Mouse (Mus musculus): Measurements from ENCODE around the gene Tnr. TPM values are rescaled to one million over a fixed set of nuclear protein-coding genes. Genes with fewer than 3 reads are reported as not detected.

Tnr gene
- total and polyA plus RNA-seq, 3 experiments, result 0.01 TPM; not detected in 2

DNA sequence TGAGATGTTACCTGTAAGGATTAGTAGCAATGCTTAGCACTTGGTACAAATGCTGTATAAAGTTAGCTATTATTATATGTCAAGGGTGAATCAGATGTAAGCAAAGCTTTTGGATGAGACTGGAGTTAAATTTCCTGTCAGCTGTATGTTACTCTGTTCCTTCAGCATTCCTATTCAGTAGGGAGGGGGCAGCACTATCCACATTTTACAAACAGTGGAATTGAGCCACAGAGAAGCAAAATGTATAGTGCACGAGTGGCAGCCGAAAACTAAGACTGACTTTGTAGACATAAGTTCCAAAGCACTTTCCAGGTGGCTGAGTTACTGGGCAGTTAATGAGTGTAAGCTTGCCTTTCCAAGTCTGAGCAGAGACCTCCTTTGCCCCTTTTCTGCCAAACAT is 500 bp upstream of the Tnr start:
- Histone ChIP-seq H3K36me3 (ENCODE audit: control insufficient read depth in 1 of 2, insufficient read depth in 2 of 2, low read length in 2 of 2) (no peaks in the 10 kb centered on the region), H3K27me3 (ENCODE audit: control insufficient read depth in 1 of 2, insufficient read depth in 2 of 2, low read length in 2 of 2) (no peaks in the 10 kb centered on the region), H3K9ac (ENCODE audit: control insufficient read depth, low read depth, low read length, poor library complexity, severe bottlenecking) (no peak overlapping the region), H3K79me2 (ENCODE audit: control insufficient read depth, insufficient read depth, low read length, poor library complexity) (no peaks in the 10 kb centered on the region), H3K9me3 (replicated peaks; ENCODE audit: insufficient read depth, low read length) (no peaks in the 10 kb centered on the region), H3K4me3 (ENCODE audit: control insufficient read depth in 1 of 2, insufficient read depth in 1 of 2, low read depth in 2 of 2, low read length in 2 of 2) (no peak overlapping the region), H3K4me1 (ENCODE audit: control insufficient read depth in 1 of 2, insufficient read depth in 2 of 2, low read length in 2 of 2) (no peaks in the 10 kb centered on the region), H3K27ac (ENCODE audit: control insufficient read depth, low read depth, low read length) (no peak overlapping the region)
- DNase-seq (ENCODE audit: low read depth, low spot score), result no peak
- TF ChIP-seq EP300 (IDR thresholded peaks at IDR 0.05; ENCODE audit: low read depth in 1 of 2, low read length in 2 of 2) (no peak), POLR2A (IDR thresholded peaks at IDR 0.05; ENCODE audit: control insufficient read depth in 1 of 2, insufficient read depth in 1 of 2, low read depth in 1 of 2, low read length in 2 of 2, poor library complexity in 1 of 2) (no peak), MAX (IDR thresholded peaks at IDR 0.05; ENCODE audit: low read length) (no peak), TBP (IDR thresholded peaks at IDR 0.05; ENCODE audit: low read depth, low read length) (no peak), POLR2AphosphoS5 (IDR thresholded peaks at IDR 0.05; ENCODE audit: borderline replicate concordance, low read depth, low read length) (no peak)

DNA sequence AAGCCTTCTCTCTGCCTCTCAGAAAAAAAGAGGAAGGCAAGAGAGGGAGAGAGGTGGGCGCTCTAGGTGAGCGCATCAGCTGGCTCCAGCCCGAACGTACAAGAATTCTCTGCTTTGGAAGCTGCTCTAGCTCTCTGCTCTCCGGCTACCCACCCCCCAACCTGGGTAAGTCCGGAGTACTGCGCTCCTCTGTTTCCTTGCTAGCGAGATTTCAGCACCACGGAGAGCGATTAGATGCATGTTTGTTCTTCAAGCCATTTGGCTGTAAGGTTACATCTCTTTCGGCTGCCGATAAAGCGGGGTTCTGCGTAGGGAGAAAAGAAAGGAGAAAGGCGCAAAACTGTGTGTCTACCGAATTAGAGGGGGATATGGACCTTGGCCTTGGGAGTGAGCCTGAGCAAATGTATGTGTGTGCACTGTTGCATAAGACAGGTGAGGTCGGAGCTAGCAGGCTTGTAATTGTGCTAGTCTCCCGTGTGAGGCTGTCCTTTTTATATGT is 531 bp downstream of the Tnr start:
- Histone ChIP-seq H3K27me3 (ENCODE audit: control insufficient read depth in 1 of 2, insufficient read depth in 2 of 2, low read length in 2 of 2) (no peaks in the 10 kb centered on the region), H3K9me3 (replicated peaks; ENCODE audit: insufficient read depth, low read length) (no peaks in the 10 kb centered on the region), H3K27ac (ENCODE audit: control insufficient read depth, low read depth, low read length) (no peak overlapping the region), H3K4me3 (ENCODE audit: control insufficient read depth in 1 of 2, insufficient read depth in 1 of 2, low read depth in 2 of 2, low read length in 2 of 2) (no peak overlapping the region), H3K79me2 (ENCODE audit: control insufficient read depth, insufficient read depth, low read length, poor library complexity) (no peaks in the 10 kb centered on the region), H3K36me3 (ENCODE audit: control insufficient read depth in 1 of 2, insufficient read depth in 2 of 2, low read length in 2 of 2) (no peaks in the 10 kb centered on the region), H3K9ac (ENCODE audit: control insufficient read depth, low read depth, low read length, poor library complexity, severe bottlenecking) (no peak overlapping the region), H3K4me1 (ENCODE audit: control insufficient read depth in 1 of 2, insufficient read depth in 2 of 2, low read length in 2 of 2) (no peaks in the 10 kb centered on the region)
- DNase-seq (ENCODE audit: low read depth, low spot score), result peak; percentile 65
- TF ChIP-seq MEF2A (IDR thresholded peaks at IDR 0.05; ENCODE audit: extremely low read depth, insufficient replicate concordance, low read depth, low read length, poor library complexity, severe bottlenecking) (no peak), SIN3A (IDR thresholded peaks at IDR 0.05; ENCODE audit: low read length) (no peak), POLR2A (IDR thresholded peaks at IDR 0.05; ENCODE audit: control insufficient read depth in 1 of 2, insufficient read depth in 1 of 2, low read depth in 1 of 2, low read length in 2 of 2, poor library complexity in 1 of 2) (no peak), JUND (IDR thresholded peaks at IDR 0.05; ENCODE audit: low read depth, low read length) (no peak), HCFC1 (IDR thresholded peaks at IDR 0.05; ENCODE audit: low read depth, low read length) (no peak), USF2 (IDR thresholded peaks at IDR 0.05; ENCODE audit: borderline replicate concordance in 1 of 2, insufficient read depth in 1 of 2, low read depth in 1 of 2, low read length in 2 of 2) (no peak)

DNA sequence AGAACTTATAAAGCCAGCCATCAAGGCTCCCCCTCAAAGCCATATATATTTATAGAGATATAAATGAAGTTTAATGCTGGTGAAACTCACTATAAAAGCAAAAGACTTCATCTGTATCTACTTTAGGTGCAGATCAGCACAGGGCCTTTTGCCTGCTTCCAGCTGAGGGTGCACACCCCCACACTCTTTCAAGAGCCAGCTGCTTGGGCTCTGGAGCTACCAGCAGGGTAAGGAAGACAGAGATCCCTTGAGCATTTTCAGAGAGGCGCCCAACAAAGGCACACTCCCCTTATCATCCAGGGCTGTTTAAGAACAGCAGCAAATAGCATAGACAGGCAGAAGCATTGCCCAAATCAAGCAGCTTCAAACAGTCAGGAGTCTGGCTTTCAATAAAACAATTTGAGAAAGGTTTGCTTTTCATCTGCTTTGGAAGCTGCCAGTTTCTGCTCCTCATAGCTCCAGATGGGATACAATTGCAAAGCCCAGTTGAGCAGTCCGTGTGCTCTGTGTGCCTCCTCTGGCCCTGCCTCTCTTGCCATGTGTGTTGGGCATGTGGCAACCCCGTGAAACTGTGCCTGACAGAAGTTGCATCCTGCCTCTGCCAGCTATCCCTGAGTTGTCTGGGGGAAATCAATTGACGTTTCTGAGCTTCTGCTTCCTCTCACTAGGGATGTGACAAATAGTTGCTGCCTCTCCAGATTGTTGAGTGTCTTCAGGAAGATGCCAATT is 9.4 kb downstream of the Tnr start:
- Histone ChIP-seq H3K79me2 (ENCODE audit: control insufficient read depth, insufficient read depth, low read length, poor library complexity) (no peaks in the 10 kb centered on the region), H3K9me3 (replicated peaks; ENCODE audit: insufficient read depth, low read length) (no peaks in the 10 kb centered on the region), H3K27ac (ENCODE audit: control insufficient read depth, low read depth, low read length) (no peak overlapping the region), H3K27me3 (ENCODE audit: control insufficient read depth in 1 of 2, insufficient read depth in 2 of 2, low read length in 2 of 2) (no peaks in the 10 kb centered on the region), H3K4me1 (ENCODE audit: control insufficient read depth in 1 of 2, insufficient read depth in 2 of 2, low read length in 2 of 2) (no peaks in the 10 kb centered on the region), H3K9ac (ENCODE audit: control insufficient read depth, low read depth, low read length, poor library complexity, severe bottlenecking) (no peak overlapping the region), H3K36me3 (ENCODE audit: control insufficient read depth in 1 of 2, insufficient read depth in 2 of 2, low read length in 2 of 2) (no peaks in the 10 kb centered on the region), H3K4me3 (ENCODE audit: control insufficient read depth in 1 of 2, insufficient read depth in 1 of 2, low read depth in 2 of 2, low read length in 2 of 2) (no peak overlapping the region)
- TF ChIP-seq GATA1 (IDR thresholded peaks at IDR 0.05; ENCODE audit: low read depth, low read length) (no peak), JUND (IDR thresholded peaks at IDR 0.05; ENCODE audit: low read depth, low read length) (no peak), MAFK (IDR thresholded peaks at IDR 0.05; ENCODE audit: borderline replicate concordance, low read depth, low read length) (no peak), ZC3H11A (IDR thresholded peaks at IDR 0.05; ENCODE audit: low read depth, low read length) (no peak), TBP (IDR thresholded peaks at IDR 0.05; ENCODE audit: low read depth, low read length) (no peak)
- no peak for DNase-seq (ENCODE audit: low read depth, low spot score)
